Mouse (Mus musculus) lung, postnatal 14 days (tissue): Measurements from ENCODE around the gene Bpifc.
A peak's percentile ranks its signal among the peaks of the same experiment; 100 is the strongest.

Experiments used
- DNase-seq: peaks from one replicate; pipeline ENCODE4 v3.0.0; 2021

Gene Bpifc

DNA sequence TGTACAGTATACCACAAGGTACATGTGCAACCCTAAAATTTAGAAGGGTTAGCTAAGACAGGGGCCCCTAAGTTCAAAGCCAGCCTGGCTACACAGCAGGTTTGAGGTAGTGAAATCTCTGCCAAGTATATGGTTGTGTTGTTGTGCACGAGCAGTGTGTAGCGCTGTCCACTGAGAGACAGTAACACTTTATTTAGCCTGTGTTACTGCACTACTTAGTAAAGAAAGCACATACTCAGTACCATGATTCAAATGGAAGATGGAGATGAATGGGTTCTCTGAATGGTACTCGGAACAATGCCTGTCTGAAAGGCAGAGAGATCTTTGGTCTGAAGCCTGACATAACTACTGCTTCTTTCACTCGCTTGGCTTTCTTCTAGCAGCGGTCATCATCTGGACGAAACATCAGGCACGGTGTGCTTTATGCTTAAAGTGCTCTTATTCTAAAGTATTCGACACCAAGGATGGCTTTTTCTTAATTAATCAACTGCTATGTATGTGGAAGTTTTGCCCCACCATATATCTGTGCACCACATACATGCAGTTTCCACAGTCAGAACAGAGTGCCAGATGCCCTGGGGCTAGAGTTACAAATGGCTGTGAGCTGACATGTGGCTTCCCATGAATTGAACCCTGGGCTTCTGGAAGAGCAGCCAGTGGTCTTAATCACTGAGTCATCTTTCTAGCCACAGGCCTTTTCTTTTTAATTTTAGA is 63.1 kb downstream of the Bpifc start:
- DNase-seq, result no peak

DNA sequence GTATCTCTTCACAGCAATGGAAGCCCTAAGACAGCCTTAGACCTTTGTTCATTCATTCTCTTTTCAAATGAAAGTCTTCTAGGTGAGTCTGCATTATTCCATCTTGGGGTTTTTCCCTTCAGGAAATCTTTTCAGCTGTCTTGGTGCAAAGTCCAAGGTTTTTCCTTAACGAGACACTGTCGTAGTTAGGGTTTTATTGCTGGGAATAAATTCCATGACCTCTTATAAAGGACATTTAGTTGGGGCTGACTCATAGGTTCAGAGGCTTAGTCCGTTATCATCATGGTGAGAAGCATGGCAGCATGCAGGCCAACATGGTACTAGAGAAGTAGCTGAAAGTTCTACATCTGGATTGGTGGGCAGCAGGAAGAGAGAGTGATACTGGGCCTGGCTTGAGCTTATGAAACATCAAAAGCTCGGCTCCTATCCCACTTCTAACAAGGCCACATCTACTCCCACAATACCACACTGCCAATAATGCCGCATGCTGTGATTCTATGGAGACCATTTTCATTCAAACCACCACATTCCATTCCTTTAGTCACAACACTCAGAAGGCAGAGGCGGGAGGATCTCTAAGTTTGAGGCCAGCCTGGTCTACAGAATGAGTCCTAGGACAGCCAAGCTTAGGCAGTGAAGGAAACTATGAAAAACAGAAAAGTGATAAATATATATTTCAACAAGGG is 75.3 kb downstream of the Bpifc start:
- no peak for DNase-seq

DNA sequence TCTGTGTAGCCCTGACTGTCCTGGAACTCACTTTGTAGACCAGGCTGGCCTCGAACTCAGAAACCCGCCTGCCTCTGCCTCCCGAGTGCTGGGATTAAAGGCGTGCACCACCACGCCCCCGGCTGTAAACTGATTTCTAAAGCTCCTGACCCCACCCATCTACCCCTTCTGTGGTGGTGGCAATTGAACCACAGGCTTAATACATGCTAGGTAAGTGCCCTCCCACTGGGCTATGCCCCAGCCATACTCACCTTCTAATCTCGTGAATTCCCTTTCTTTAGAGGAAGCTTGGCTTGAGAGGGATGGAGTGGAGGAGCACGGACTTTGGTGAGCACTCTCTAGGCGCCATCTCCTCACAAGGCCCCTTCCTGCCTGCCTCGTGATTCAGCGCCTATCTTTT is 81.7 kb downstream of the Bpifc start:
- DNase-seq, result no peak

DNA sequence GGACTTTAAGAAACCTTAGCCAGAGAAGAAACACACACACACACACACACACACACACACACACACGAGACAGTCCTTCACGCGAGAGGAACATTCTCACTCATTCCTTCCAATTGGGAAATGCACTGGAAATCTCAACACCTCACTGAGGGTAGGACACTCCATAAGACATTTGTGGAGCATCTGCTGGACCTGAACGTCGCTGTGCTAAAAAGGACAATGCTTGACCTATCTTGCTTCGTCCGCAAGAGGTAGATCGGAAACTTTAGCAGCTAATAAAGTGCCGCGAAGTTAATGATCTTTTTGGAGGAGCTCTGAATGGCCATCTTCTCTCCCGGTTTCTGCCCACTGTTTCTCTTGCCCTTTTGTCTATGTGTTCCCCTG is 82.5 kb downstream of the Bpifc start:
- DNase-seq, result no peak

DNA sequence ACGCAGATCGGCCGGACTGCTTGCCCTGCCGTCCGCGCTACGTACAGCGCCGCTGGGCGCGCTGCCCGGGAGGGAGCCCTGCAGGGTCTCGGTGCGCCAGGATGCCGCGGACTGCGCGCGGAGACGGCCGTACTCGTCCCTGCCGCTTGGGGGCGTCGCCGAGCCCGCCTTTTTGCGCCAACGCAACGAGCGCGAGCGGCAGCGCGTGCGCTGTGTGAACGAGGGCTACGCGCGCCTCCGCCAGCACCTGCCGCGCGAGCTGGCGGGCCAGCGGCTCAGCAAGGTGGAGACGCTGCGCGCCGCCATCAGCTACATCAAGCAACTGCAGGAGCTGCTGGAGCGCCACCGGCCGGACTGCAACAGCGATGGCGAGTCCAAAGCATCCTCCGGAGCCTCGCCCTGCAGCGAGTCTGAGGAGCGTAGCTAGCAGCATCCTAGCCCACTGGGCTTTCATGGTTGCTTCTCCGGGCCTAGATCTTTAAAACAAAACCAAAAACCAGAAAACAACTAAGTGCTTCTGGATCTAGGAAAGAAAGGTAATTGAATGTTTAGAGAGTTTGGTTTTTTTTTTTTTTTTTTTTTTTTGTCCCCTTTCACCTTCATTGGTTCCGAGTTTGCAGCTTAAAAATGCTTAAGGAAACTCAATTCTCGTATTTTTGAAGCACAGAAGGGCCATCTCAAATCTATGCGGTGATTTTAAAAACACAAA is 83.0 kb downstream of the Bpifc start:
- peak; percentile 63 for DNase-seq

DNA sequence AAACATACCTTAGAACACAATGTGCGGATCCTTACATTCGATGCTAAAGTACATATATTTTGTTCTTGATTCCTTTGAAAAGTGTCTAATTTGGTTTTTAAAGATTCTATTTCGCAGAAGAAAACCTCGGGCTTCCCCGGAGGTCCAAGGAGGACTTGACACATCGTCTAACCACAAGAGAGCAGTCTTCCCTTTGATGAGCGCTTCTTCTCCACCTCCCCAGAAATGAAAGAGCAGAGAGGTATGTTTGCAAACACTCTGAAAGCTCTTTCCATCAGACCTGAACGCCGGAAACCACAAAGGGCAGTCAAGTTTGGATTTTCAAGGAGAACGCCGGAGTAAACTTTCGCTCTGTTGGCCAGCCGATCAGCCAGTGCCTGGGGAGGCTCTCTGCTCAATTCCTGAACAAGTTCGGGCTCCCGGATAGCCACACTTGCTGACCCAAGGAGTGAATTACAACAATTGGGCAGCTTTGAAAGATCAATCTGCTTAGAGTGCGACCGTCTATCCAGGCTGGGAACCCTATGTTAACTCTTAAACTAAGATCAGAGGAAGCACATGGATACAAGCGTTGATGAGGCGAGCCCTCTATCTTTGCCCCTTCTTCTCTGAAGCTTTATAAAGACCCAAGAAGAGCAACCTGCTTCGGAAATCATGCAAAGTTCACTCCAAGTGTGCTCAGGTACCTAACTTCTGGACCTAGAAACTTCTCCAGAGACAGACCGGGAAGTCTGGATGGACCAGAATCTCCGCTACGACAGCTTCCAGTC is 83.8 kb downstream of the Bpifc start, which contains the start of gene Ascl4:
TSS of gene Ascl4 (plus strand) at position 6 of the 770 bp plus-strand sequence.
- DNase-seq, result peak; percentile 4

DNA sequence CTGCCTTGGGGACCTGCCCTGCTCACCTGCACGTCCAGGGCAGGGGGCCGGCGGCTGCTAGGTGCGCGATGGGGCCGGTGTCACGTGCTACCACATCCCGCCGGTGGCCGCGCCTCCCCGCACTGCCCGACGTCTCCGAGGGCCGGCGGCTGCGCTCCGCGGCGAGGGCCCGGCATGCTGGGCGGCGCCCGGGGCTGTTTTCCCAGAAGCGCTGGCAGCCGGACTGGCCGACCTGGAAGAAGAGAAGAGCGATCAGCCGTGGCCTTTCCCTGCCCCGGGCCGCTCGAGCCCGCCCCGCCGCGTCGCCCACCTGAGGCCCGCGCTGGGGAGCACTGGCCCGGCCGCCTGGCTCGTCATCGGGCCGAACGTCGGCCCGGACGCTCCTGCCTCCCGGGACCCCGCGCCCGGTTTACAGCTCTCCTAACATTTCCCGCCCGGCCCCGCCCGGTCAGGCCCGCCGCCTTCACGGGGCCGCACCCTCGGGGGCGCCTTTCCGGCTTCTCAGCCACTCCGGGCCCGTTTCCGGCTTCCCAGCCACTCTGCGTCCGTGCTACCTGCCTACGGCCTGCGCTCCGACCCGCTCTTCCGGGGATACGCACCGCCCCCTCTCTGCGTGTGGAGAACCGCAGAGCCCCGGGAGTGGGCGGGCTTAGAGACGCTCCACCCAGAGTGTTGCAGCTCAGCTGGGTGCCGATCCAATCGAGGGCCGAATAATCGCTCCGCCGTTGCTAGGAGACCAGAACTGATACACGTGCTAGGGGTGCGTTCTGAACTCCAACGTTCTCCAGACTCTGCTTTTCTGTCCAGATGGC is 95.0 kb downstream of the Bpifc start, which contains the start of gene Prdm4:
TSS of gene Prdm4 (minus strand) at position 645 of the 812 bp plus-strand sequence.
- DNase-seq, result peak; percentile 96
